Mouse (Mus musculus) testis, adult 2 months (tissue): Measurements from ENCODE around the gene Tmem132d.

Source experiments
- CTCF ChIP-seq: fragments of 200-500 bp; IDR thresholded peaks from 2 replicates; pipeline ENCODE4 v1.5.1; 2012; ENCODE audit warnings: low read depth, mild to moderate bottlenecking, inconsistent platforms, low read length, moderate library complexity; ENCODE audit not compliant: control insufficient read depth, insufficient read depth, insufficient replicate concordance
- POLR2A ChIP-seq: fragments of 200-500 bp; IDR thresholded peaks from 2 replicates; pipeline ENCODE4 v1.6.1; 2012; ENCODE audit warnings: low read depth, mild to moderate bottlenecking, inconsistent platforms, low read length, moderate library complexity; ENCODE audit not compliant: control insufficient read depth

DNA sequence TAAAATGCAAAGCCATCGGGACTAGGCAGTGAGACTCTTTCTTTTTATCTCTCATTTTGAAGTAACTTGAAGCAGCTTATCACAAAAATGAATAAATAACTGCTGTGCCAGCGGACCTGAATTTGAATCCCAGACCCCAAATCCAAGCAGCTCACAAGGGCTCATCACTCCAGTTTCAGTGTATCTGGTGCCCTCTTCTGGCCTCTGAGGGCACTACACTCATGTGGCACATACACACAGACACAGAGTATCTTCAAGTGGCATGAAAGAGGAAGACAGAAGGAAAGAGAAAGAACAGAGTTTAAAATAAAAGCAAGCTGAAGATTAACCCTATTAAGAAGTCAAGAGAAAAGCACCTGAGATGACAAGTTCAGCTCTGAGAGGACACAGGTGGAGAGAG, 10.8 kb downstream of the Tmem132d start:
- TF ChIP-seq CTCF, result peak; percentile 35; the same call in 1 of the 2 replicates
- TF ChIP-seq POLR2A, result no peak
